Comparison of ENCODE assay signal across 20 mouse cellular contexts in genomic region chr11:69172606-69173005, GRCm38 (mm10). TPM values are rescaled to one million over a fixed set of nuclear protein-coding genes. Genes with fewer than 3 reads are reported as not detected.
"Had no signal": no experiment of that assay in that cellular context is flagged by ENCODE, and none has a peak within 500 bp of the region (broad histone marks: within the 10 kb centered on the region; RNA-seq: fewer than 3 reads in every experiment).

No protein-coding gene starts in this region.

- H3K27ac ChIP-seq: layer of hippocampus, adult 2 months; limb, embryonic 10.5 days; limb, embryonic 13.5 days; liver, embryonic 12.5 days; liver, embryonic 15.5 days; lung, embryonic 15.5 days had no signal

- H3K4me2 ChIP-seq: limb, embryonic 13.5 days; liver, embryonic 12.5 days; liver, embryonic 15.5 days; lung, embryonic 15.5 days; midbrain, embryonic 11.5 days had no signal

- H3K9ac ChIP-seq: limb, embryonic 13.5 days; liver, embryonic 12.5 days; liver, embryonic 15.5 days; lung, embryonic 15.5 days had no signal

- H3K36me3 ChIP-seq: limb, embryonic 10.5 days; limb, embryonic 13.5 days; liver, embryonic 12.5 days; liver, embryonic 15.5 days; lung, embryonic 15.5 days had no signal

- H3K4me1 ChIP-seq: limb, embryonic 10.5 days; liver, embryonic 12.5 days; liver, embryonic 15.5 days; lung, embryonic 15.5 days had no signal

- ATAC-seq: liver, embryonic 12.5 days had no signal

- H3K4me3 ChIP-seq: layer of hippocampus, adult 2 months; limb, embryonic 10.5 days; limb, embryonic 13.5 days; liver, embryonic 12.5 days; liver, embryonic 15.5 days; lung, embryonic 15.5 days had no signal

- H3K27me3 ChIP-seq: limb, embryonic 13.5 days; lung, embryonic 15.5 days had no signal

- H3K9me3 ChIP-seq: limb, embryonic 10.5 days; limb, embryonic 13.5 days; liver, embryonic 12.5 days; liver, embryonic 15.5 days; lung, embryonic 15.5 days had no signal

- DNase-seq: kidney, postnatal 14 days; layer of hippocampus, adult 9-11 months; liver; lung, adult 18-20 months; lung, postnatal 10 days; lung, postnatal 36 days; midbrain, embryonic 14.5 days; thymus, postnatal 25 days had no signal

RNA-seq across cellular contexts. Expression of gene Alox12b, which starts 15.8 kb away (rescaled TPM):
- total RNA-seq: megakaryocyte progenitor cell, adult 5-6 weeks; megakaryocyte-erythroid progenitor cell, adult 5-6 weeks had no signal
- polyA plus RNA-seq: liver, embryonic 12.5 days; liver, embryonic 15.5 days; lung, embryonic 15.5 days; midbrain, embryonic 11.5 days; neural tube, embryonic 11.5 days; small intestine, adult 2 months; spleen, adult 2 months had no signal

RNA-seq across cellular contexts. Expression of gene Alox8, which starts 25.0 kb away (rescaled TPM):
- total RNA-seq: megakaryocyte-erythroid progenitor cell, adult 5-6 weeks had no signal
- polyA plus RNA-seq: liver, embryonic 12.5 days; midbrain, embryonic 11.5 days; neural tube, embryonic 11.5 days; small intestine, adult 2 months had no signal

RNA-seq across cellular contexts. Expression of gene Aloxe3, which starts 46.9 kb away (rescaled TPM):
- total RNA-seq: megakaryocyte progenitor cell, adult 5-6 weeks; megakaryocyte-erythroid progenitor cell, adult 5-6 weeks had no signal
- polyA plus RNA-seq: liver, embryonic 12.5 days; liver, embryonic 15.5 days had no signal

RNA-seq across cellular contexts. Expression of gene 9130213A22Rik, which starts 50.2 kb away (rescaled TPM):
- total RNA-seq: megakaryocyte progenitor cell, adult 5-6 weeks; megakaryocyte-erythroid progenitor cell, adult 5-6 weeks had no signal
- polyA plus RNA-seq: neural tube, embryonic 11.5 days had no signal

RNA-seq across cellular contexts. Expression of gene Hes7, which starts 52.4 kb away (rescaled TPM):
- total RNA-seq: megakaryocyte progenitor cell, adult 5-6 weeks; megakaryocyte-erythroid progenitor cell, adult 5-6 weeks had no signal
